Mouse (Mus musculus) stomach, embryonic 16.5 days (tissue): ENCODE data around the gene Timp4. TPM values are rescaled to one million over a fixed set of nuclear protein-coding genes. Genes with fewer than 3 reads are reported as not detected.

ENCODE experiments used
- polyA plus RNA-seq: library from polyadenylated mRNA; unstranded; fragments of >200 nt; fragmentation: Nextera tagmentation; extraction: Ambion mirVana; gene quantifications from 2 replicates; pipeline ENCODE4 v1.2.1, GENCODE M21; 2015

Timp4 gene
- polyA plus RNA-seq, 1 experiment from 2014 or later: 1.4 TPM

Other genes with a start within 250 kb of the Timp4 start
- gene Tamm41, start 214.3 kb downstream of the Timp4 start, polyA plus RNA-seq: 43.0 and 49.1 TPM in 2 replicates
- gene Syn2, start 117.3 kb downstream of the Timp4 start, polyA plus RNA-seq: 2.2 and 2.6 TPM in 2 replicates
- not detected in 2 replicates for gene Gm17482, start 24.9 kb downstream of the Timp4 start, polyA plus RNA-seq
- 18.2 and 22.2 TPM in 2 replicates for gene Pparg, start 108.7 kb upstream of the Timp4 start, polyA plus RNA-seq